Mouse (Mus musculus) kidney, postnatal 0 days (tissue): Measurements from ENCODE around the gene Il5. TPM values are rescaled to one million over a fixed set of nuclear protein-coding genes. Genes with fewer than 3 reads are reported as not detected.

ENCODE experiments used
- ATAC-seq: fragments of 200-750 bp; cut with Nextera tagmentation; replicated peaks from 2 replicates; pipeline ENCODE4 v1.8.0; 2017; ENCODE audit warnings: low read depth, moderate number of reproducible peaks, moderate TSS enrichment, moderate library complexity; ENCODE audit not compliant: low FRiP score
- DNase-seq: peaks from one replicate; pipeline ENCODE4 v3.0.0-alpha.2; 2016; ENCODE audit warnings: low spot score
- H3K27ac ChIP-seq: fragments of 300-500 bp; sonication (generic); 2 replicates; pipeline ENCODE4 v1.5.1; 2014; ENCODE audit warnings: mild to moderate bottlenecking
- H3K27me3 ChIP-seq: fragments of 300-500 bp; sonication (generic); 2 replicates; pipeline ENCODE4 v1.6.1; 2014; ENCODE audit warnings: low read length, mixed read lengths; ENCODE audit not compliant: insufficient read depth
- H3K36me3 ChIP-seq: fragments of 300-500 bp; sonication (generic); 2 replicates; pipeline ENCODE4 v1.6.1; 2014; ENCODE audit warnings: low read length, mixed read lengths; ENCODE audit not compliant: insufficient read depth
- H3K4me1 ChIP-seq: fragments of 300-500 bp; sonication (generic); replicated peaks from 2 replicates; pipeline ENCODE4 v1.6.1; 2014; ENCODE audit warnings: antibody characterized with exemption, low read length, mixed read lengths; ENCODE audit not compliant: insufficient read depth
- H3K4me2 ChIP-seq: fragments of 300-500 bp; sonication (generic); 2 replicates; pipeline ENCODE4 v1.6.1; 2014; ENCODE audit warnings: mild to moderate bottlenecking, low read length, moderate library complexity, mixed read lengths
- H3K4me3 ChIP-seq: fragments of 300-500 bp; sonication (generic); replicated peaks from 2 replicates; pipeline ENCODE4 v1.5.1; 2014; ENCODE audit warnings: low read depth, low read length
- H3K9ac ChIP-seq: fragments of 300-500 bp; sonication (generic); 2 replicates; pipeline ENCODE4 v1.6.1; 2014; ENCODE audit warnings: low read depth, low read length
- H3K9me3 ChIP-seq: fragments of 300-500 bp; sonication (generic); replicated peaks from 2 replicates; pipeline ENCODE4 v1.6.1; 2016; ENCODE audit warnings: low read length, inconsistent platforms, mixed read lengths
- CTCF ChIP-seq: IDR thresholded peaks from 2 replicates; pipeline ENCODE4 v1.5.1; 2016; ENCODE audit warnings: antibody characterized with exemption, low read depth, mild to moderate bottlenecking, moderate library complexity
- WGBS: fragments of 180-500 bp; shearing (Covaris S2); extraction: QIAGEN DNeasy Blood & Tissue Kit; methylation state at CpG from one replicate; pipeline ENCODE4 v1.1.7; 2014; 5-methylcytosine and 5-hydroxymethylcytosine counted together
- microRNA-seq: library from miRNA; unstranded; fragments of <30 nt; microRNA quantifications from one replicate; pipeline ENCODE4, GENCODE M21; 2016
- polyA plus RNA-seq: library from polyadenylated mRNA; unstranded; fragments of >200 nt; fragmentation: Nextera tagmentation; extraction: Ambion mirVana; gene quantifications from 2 replicates; pipeline ENCODE4 v1.2.1, GENCODE M21; 2015

The Il5 gene
- polyA plus RNA-seq, 1 experiment from 2014 or later, result not detected

DNA sequence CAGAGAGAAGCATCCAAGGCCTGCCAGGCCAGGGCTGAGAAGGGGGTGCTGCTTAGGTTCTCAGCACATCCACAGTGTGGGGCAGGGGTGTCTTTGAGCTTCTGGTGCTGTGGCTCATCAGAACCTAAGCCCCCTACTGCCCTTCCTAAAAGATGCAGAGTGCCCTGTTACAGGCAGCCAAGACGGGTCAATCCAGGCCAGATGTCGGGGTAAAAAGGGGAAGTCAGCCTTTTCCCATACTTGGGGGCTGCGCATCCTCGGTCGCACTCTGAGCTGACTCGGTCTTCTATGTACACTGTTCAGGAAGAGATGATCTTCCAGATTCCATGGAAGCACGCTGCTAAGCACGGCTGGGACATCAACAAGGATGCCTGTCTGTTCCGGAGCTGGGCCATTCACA lies 51.9 kb downstream of the Il5 start:
- no peak for DNase-seq
- H3K36me3 ChIP-seq, result peaks cover 20% of the 10 kb centered on the region
- H3K27me3 ChIP-seq, result no peaks in the 10 kb centered on the region
- no peak for TF ChIP-seq CTCF
- H3K4me1 ChIP-seq, result no peaks in the 10 kb centered on the region; the same call in 1 of the 2 replicates
- no peak overlapping the region for H3K9ac ChIP-seq
- no peak overlapping the region for H3K4me2 ChIP-seq
- H3K4me3 ChIP-seq, result no peak overlapping the region
- no peak for ATAC-seq
- WGBS, result 86% methylated on average over 9 of the region's 9 CpGs
- no peaks in the 10 kb centered on the region for H3K9me3 ChIP-seq
- no peak overlapping the region for H3K27ac ChIP-seq

DNA sequence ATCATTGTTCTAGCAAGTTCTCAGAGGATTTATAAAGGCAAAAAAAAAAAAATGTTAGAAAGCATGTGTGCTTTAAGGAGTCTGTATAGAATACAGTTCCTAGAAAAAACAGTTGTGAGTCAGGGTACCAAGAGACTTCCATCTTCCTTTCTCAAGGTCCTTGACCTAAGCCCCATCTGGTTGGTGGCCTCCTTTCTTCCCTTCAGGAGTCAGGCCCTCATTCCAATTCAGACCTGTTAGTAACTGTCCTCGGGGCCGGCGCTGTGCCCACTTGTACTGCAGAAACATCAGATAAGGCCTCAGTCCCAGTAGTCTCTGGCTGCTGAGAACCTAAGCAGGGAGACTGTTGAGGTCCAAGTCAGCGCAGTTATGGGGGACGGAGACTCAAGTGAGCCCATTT lies 52.5 kb downstream of the Il5 start, which contains the start of gene Gm17334:
TSS of gene Gm17334 (minus strand) at position 101 of the 400 bp plus-strand sequence.
- ATAC-seq, result no peak
- Histone ChIP-seq H3K4me2 (no peak within 1 kb of the TSS), H3K27me3 (no peaks in the 10 kb centered on the region), H3K4me1 (no peaks in the 10 kb centered on the region; the same call in 1 of the 2 replicates), H3K36me3 (peaks cover 20% of the 10 kb centered on the region), H3K9ac (no peak within 1 kb of the TSS), H3K4me3 (no peak within 1 kb of the TSS), H3K9me3 (no peaks in the 10 kb centered on the region), H3K27ac (no peak within 1 kb of the TSS)
- no peak for DNase-seq
- no peak for TF ChIP-seq CTCF
- 89% methylated on average over 5 of the region's 5 CpGs for WGBS

DNA sequence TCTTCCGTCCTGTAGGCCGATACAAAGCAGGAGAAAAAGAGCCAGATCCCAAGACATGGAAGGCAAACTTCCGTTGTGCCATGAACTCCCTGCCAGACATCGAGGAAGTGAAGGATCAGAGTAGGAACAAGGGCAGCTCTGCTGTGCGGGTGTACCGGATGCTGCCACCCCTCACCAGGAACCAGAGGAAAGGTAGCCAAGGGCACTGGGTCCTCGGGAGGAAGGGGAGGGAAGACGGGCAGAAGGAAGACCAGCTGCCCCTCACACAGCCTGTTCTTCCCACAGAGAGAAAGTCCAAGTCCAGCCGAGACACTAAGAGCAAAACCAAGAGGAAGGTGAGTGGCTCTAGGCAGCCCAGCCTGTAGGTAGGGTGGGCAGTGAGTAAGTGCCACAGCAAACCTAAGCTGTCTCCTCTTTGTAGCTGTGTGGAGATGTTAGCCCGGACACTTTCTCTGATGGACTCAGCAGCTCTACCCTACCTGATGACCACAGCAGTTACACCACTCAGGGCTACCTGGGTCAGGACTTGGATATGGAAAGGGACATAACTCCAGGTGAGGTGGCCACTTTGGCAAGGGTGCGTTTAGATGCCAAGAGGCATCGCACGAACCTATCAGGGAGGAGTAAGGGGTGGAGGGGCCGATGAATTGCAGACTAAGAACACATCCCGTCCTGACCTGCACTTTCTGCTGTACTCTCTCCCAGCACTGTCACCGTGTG lies 53.2 kb downstream of the Il5 start:
- Histone ChIP-seq H3K36me3 (peaks cover 20% of the 10 kb centered on the region), H3K4me1 (no peaks in the 10 kb centered on the region; the same call in 1 of the 2 replicates), H3K27me3 (no peaks in the 10 kb centered on the region), H3K9ac (no peak overlapping the region), H3K9me3 (no peaks in the 10 kb centered on the region), H3K4me2 (no peak overlapping the region), H3K27ac (no peak overlapping the region), H3K4me3 (no peak overlapping the region)
- WGBS, result 86% methylated on average over 16 of the region's 16 CpGs
- no peak for DNase-seq
- no peak for TF ChIP-seq CTCF
- ATAC-seq, result no peak

Small RNA genes lying within 50 kb of the gene (microRNA-seq; reads per million reads assigned to microRNA genes)
- not detected for gene Mir7671

Other genes starting within 250 kb of the Il5 start
- not detected in 2 replicates for gene Gm9945, start 240.6 kb upstream of the Il5 start, polyA plus RNA-seq
- gene Sowaha, start 240.5 kb upstream of the Il5 start, polyA plus RNA-seq, result 0.26 and 0.39 TPM in 2 replicates
- 13.1 and 15.7 TPM in 2 replicates for gene Sept8, start 201.5 kb upstream of the Il5 start, polyA plus RNA-seq
- 50.6 and 54.6 TPM in 2 replicates for gene Kif3a, start 153.4 kb upstream of the Il5 start, polyA plus RNA-seq
- gene Il4, start 102.1 kb upstream of the Il5 start, polyA plus RNA-seq, result 0.78 and 1.1 TPM in 2 replicates
- not detected in 2 replicates for gene Il13, start 86.1 kb upstream of the Il5 start, polyA plus RNA-seq
- gene Rad50, start 13.5 kb upstream of the Il5 start, polyA plus RNA-seq, result 21.3 and 21.6 TPM in 2 replicates
- 14.0 and 17.9 TPM in 2 replicates for gene Irf1, start 49.2 kb downstream of the Il5 start, polyA plus RNA-seq
- 0.20 and 0.21 TPM in 2 replicates for gene Gm17334, start 52.4 kb downstream of the Il5 start, polyA plus RNA-seq
- 2.0 and 2.3 TPM in 2 replicates for gene Gm12216, start 138.5 kb downstream of the Il5 start, polyA plus RNA-seq
- gene Slc22a5, start 170.9 kb downstream of the Il5 start, polyA plus RNA-seq, result 32.0 and 36.4 TPM in 2 replicates